Mouse (Mus musculus) right cerebral cortex, postnatal 4 days (tissue): ENCODE data around the gene Lgalsl.

Experiments
- DNase-seq: peaks from one replicate; pipeline ENCODE4 v3.0.0-alpha.2; 2022

Gene Lgalsl

DNA sequence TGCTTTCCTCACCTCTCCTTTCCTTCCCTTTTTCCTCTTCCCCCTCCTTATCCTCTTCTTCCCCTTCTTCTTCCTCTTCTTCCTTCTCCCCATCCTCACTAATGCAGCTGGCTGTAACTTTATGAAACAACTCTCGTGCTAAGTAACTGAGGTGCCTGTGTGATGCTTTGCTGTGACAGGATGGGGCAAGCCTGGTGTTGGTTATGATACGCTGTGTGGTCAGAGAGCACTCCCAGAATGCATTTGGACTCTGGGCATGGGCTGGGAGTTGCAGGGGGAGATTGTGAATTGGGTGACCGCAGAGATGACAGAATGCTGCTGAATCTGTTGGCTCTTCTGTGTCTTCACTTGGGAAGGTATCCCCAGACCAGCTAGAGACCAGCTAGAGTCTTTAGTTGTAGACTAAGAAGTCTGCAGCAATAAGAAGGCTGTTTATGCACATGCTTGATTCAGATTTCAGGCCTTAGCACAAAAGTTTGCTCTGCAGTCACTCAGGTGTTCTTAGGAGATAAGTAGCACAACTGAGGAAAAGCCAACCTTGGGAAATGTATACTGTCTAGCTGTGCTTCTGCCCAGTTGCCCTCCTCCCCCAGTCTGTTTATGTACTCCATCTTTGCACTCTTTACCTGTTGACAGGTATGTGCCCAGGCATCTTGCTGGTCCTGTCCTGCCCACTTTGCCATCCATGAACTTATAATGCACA is 51.8 kb downstream of the Lgalsl start:
- no peak for DNase-seq

DNA sequence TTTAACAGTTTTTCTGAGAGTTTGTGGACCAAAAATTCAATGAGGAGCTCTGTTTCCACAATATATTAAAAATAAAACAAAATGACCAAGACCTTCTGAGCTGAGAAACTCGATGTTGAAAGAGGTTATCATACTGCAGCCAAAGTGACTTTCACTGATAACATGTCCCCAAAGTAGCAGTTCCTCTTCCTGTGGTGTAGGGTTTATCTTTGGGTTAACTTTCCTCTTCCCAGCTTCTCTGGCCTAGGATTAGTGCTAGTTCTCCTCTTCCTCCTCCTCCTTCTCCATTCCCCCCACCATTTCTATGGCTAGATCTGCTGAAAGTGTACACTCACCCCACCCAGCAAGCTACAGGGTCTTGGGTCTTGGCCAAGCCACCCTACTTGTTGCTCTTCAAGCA is 52.6 kb downstream of the Lgalsl start:
- DNase-seq = no peak

DNA sequence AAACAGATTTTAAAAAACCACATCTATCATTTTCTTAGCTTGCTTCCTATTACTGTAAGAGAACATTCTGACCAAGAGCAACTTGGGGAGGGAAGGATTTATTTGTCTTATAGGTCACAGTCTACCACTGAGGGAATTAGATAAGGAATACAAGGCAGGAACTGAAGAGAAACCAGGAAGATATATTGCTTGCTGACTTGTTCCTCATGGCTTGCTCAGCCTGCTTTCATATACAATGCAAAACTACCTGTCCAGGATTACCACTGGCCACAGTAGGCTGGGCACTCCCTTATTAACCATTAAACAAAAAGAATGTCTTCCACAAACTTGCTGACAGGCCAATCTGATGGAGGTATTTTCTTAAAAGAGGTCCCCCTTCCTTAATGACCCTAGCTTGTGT is 54.2 kb downstream of the Lgalsl start:
- DNase-seq = no peak
